Mouse (Mus musculus) lung, postnatal 14 days (tissue): ENCODE data around the gene Ccdc103.

ENCODE experiments used
- DNase-seq: peaks from one replicate; pipeline ENCODE4 v3.0.0; 2021

Ccdc103 gene

DNA sequence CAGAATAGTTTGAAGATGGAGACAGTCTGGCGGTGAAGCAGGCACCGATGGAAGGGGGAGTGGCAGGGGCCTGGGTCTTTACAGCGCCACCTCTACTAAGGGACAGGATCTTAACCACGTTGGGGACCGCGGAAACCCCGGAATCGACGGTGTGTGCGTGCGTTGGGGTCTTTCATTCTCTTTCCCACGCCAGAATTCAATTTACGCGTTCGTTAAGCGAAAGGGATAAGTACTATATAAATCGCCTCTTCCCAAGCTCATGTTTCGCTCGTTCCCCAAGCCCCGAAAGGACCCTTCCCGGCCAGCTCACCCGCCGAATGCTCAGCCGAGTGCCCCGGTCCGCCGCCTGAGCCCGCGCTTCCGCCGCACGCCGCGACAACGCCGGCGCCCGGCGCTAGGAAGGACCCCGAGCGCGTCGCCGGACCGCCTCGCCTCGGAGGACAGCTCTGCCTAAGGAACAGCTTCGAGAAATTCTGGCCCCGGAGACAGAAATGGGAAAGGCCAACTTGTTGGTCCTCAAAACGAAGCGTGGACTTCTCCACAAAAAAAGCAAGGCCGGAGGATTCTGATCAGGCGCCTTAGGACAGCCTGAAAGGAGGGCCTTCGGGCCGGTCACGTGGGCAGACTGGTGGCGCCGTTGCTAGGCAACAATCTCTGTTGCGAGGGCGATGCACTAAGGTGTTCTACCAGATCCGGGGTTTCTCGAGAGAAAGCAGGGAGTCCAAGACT is at the start of gene Ccdc103, which contains the start of gene Eftud2:
Gene Ccdc103, plus strand, starts transcription at position 620 of the 729 bp plus-strand sequence.
Gene Eftud2, minus strand, starts transcription at position 401 of the 729 bp plus-strand sequence.
- peak; percentile 94 for DNase-seq

DNA sequence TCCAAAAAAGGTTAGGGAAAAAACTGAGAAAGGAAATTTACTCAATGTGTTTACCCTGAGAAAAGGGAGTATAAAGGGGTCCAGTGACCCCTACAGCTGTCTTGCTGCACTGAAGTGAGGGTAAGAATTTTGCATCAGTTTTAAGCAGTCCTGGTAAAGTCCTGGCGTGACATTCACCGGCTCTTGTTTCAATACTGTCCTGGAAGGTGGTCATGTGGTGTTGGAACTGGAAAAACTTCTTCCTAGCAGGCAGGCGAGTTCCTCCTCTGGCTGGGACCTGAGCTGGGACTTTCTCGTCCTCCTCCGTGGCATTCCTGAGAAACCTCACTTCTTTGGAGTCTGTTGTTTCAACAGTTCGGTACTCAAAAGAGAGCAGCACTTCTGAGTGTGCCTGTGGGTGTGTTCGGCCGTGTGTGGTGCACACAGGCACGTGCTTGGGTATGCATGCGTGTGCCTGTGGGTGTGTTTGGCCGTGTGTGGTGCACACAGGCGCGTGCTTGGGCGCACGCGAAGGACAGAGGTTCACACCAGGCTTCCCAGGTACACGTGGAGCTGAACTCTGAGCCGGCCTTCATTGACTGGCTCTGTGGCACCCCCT is 48.2 kb upstream of the Ccdc103 start:
- DNase-seq: no peak

DNA sequence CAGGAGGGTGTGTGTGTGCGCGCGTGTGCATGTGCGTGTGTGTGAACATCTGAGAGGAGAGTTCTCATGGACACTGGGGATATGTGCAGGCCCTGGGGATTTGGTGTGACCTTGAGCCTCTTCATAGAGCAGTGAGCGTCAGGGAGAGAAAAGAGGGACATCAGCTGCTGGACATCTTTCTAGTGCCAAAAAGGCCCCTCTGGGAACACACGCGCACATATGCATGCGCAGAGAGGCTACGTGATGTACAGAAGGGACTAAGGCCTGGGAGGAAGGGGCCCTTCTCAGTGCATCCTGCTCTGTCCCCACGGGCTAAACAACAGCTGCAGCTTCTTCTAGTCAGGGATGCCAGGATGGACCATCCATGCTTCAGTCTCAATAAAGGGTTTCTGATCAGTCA is 46.8 kb upstream of the Ccdc103 start:
- no peak for DNase-seq

DNA sequence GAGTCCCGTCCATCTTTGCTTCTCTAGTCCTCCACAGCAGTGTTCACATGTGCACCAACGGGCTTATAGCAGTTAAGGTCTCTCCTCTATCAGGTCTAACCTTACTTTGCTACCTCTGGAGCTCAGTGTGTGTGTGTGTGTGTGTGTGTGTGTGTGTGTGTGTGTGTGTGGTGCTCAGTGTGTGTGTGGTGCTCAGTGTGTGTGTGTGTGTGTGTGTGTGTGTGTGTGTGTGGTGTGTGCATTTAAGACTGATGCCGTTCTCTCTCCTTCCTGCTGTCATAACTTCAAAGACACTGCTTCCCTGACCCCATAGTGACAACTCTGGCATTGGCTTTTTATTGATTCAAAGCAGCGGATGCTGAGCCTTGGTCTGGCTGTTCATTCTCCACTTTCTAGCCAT is 45.5 kb upstream of the Ccdc103 start, which contains the start of gene Higd1b:
Gene Higd1b, plus strand, starts transcription at position 301 of the 400 bp plus-strand sequence.
- DNase-seq: no peak

DNA sequence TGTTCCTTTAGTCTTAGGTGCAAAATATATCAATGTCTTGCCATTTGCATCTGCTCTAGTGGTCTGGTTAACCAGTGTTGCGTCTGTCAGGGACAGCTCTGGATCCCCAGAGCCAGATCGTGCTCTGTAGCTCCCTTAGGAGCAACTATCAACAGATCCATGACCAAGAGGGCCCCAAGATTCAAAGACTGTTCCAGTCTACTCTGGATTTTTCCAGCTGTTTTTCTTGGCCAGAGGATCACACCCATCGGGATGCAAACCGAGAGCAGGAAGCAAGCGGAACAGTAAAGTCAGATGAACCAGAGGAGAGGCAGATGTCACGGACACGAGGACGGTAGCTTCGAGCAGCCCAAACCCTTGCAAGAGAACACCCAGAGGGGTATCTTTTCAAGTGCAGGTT is 44.9 kb upstream of the Ccdc103 start:
- no peak for DNase-seq

DNA sequence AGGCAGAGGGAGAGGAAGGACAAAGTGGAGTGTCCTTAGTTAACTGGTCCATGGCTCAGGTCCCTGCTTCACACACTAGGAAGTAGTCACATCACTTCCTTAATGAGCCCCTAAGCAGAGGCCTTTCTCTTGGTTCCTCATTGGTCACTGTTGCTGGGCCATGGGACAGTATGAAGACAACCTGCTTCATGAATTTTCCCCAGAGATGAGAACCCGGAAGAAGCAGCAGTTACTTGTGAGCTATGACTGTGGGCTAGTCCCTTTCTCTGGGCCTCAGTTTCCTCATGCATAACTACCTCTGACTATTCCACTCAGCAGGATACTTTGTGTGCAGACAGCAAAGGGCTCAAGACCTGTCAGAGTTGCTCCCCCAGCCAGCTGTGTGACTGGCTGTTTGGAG is 43.6 kb upstream of the Ccdc103 start:
- no peak for DNase-seq

DNA sequence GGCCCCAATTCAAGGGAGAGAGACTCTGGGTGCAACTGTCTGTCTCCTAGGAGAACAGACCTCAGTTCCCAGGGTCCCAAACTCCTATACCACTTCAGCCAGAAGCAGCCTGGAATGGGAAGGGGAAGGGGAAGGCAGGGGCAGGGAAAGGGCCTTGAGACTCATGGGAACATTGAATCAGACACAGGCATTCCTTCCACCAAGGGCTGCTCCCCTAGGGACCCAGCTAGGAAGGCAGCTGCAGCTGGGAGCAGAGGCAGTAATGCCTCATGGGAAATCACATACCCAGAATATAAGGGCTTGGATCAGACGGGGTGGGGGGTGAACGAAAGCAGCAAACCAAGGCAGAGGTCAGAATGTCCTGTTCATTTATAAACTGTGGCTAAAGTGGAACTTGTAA is 42.9 kb upstream of the Ccdc103 start:
- DNase-seq: no peak

DNA sequence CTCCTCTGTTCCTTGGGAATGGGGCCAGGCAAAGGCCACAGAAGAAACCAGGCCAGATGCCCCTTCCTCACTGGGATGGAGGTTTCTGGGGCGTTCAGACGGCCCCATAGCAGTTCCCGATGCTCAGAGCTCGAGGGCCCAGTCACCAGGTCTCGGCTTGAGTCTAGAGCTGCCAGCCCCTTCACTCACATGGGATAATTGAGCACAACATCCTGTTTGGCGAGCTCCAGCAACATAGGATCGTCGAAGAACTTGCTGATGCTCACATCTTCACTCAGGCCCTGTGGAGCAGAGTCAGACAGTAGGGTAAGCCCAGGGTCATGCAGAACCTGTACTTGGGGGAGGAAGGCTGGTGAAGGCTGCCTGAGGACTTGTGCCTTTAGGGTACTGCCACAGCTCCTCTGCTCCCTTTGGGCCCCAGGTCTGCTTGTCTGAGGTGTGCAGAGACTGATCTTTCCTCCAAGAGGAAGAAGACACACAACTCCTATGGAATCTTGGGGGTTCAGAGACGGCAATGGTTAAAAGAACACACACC is 42.3 kb upstream of the Ccdc103 start:
- no peak for DNase-seq

DNA sequence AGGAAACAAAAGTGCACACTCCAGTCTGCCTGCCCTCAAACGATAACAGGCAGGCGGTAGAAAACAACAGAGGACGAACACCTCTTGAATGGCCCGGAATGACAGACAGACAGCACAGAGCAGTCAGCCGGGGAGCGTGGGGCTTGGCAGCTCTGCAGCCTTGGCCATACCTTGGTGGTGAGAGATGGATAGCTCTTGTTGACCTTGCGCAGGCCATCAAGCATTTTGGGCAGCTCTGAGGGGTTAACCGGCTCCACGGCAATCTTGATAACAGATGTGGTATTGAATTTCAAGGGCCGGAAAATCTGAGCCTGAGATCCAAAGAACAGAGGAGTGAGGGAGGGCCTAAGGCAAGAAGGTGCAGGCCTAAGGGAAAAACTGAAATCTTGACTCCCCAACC is 35.1 kb upstream of the Ccdc103 start:
- no peak for DNase-seq

DNA sequence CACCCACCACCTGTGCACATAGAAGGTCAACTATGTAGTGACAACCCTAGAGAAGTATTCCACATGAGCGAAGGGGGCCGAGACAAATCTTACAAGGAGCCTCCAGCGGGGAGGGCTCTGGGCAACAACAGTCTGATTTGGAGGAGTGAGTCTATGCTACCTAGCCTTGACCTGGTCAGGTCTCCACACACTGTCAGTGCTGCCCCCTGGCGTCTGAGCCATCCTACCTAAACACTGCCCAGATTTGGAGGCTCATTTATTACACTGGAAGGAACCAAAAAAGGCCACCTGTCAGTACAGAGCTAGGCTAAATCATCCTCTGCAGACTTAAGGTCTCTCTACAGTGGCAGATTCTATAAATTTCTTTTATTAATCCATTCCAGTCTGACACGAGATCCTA is 29.1 kb upstream of the Ccdc103 start:
- peak; percentile 83 for DNase-seq

DNA sequence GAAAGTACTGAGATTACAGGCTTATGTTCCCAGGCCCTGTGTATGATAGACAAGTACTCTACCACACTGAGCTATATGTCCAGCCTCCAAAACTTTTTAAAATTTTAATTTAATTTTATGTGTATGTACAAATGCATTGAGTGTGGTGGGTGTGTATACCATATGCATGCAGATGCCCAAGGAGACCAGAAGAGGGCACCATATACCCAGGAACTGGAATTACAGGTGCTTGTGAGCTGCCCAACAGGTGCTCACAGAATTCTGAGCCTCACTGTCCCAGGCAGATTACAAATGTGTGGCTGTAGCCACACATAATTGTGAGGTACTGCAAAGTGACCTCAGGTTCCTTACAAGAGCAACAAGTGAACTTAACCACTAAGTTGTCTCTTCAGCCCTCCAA is 27.2 kb upstream of the Ccdc103 start:
- no peak for DNase-seq

DNA sequence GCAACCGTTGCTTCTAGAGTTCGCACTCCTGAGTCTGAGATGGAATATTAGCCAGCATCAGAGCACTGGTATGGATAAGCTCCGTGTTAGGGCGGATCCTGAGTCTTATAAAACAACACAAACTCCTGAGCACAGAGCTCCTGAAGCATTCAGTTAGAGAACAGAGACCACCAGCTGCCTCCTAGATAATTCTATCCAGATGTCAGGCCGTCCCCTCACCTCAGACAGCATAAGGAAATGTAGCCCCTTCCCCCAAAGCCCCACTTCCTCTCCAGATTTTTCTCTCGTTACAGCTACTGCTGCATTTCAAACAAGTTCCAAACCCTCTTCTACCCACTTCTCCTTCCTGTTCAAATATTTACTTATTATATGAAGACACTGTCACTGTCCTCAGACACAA is 25.1 kb upstream of the Ccdc103 start:
- DNase-seq: no peak

DNA sequence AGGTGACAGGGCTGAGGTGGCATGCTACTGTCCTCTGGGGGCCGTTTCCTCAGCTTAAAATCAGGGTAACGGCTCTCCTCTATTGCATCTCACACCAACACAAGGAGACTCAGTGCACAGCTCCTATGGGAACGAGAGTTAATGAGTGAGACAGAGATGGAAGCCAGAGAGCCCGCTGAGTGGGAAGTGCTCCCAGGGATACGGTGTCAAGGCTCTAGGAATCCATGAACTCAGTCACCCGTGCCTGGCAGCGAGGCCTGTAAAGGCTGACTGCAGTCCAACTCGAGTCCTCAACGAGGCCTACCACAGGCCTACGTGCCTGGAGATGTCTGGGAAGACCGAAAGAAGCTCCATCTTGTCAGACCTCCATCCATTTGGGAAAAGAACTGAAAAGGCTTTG is 22.1 kb upstream of the Ccdc103 start:
- no peak for DNase-seq

DNA sequence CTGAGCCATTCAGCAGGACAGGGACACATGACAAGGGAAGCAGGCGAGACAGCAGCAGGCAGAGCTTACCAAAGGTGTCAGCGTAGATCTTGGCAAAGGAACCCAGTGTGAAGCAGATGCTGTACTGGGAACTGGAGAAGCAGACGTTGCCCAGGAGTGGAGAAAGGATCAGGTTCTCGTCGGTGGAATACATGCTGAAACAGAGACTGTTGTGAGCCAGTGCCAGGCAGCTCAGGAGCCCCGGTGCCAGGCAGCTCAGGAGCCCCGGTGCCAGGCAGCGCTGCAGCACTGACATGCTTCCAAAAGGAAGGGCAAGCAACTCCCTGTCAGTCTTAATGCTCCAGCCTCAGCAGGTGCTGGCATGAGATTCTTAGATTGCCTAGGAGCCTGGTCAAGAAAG is 21.1 kb upstream of the Ccdc103 start:
- no peak for DNase-seq

DNA sequence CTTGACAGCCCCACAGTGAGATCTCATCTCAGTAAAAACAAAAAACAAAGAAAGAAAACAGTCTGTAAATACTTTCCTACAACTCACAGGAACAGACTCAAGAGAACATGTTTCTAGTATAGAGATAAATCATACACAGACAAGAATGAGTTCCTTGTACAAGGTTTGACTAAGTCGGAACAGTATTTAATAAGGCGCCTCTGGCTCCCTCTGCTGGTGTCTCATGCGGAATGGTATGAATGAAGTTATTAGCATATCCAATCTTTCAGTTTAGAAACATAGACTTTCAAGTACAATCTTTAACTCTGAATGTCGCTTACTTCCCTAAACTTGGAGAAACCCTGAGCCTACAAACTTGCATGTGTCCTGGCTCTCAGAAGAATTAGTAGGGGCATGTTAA is 16.7 kb upstream of the Ccdc103 start:
- DNase-seq: peak; percentile 83

DNA sequence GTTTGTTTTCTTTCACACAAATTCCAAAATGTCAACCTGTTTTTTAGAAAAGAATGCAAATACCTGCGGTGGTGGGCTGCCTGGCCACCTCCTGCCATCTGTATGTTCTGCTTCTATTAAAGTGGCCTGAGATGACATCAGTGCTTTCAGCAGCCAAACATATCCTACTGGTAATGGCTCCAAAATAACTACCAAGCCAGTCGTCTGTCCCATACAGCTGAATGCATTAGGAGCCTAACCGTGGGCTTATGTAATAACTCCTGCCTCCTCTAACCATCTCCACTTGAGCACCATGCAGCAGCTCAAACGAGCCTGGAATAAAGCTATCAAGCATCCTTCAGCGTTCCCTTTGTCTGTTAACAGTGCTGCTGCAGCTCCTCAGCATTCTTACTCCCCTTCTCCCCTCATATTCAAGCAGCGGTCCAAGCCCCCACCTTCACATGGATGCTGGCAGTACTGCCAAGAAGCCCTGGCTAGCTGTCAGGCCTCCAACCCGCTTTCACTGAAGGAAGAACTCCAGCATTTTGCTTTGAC is 6.1 kb upstream of the Ccdc103 start:
- DNase-seq: no peak

DNA sequence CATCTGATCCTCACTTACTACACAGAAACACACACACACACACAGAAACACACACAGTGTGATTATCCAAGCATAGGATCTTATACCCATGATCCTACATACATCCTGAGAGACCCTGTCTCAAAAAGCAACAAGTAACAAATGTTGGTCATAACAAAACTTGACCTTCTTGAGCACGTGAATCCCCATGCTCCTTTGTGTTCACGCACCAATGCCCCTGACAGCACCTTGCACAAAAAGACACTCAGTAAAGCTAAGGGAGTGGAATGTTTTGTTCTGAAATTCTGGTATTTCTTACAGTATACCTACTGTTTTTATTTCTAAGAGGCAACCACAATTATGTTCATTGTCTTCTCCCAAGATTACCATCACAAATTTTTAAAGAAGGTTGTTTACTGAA is 1.4 kb upstream of the Ccdc103 start:
- DNase-seq: no peak

DNA sequence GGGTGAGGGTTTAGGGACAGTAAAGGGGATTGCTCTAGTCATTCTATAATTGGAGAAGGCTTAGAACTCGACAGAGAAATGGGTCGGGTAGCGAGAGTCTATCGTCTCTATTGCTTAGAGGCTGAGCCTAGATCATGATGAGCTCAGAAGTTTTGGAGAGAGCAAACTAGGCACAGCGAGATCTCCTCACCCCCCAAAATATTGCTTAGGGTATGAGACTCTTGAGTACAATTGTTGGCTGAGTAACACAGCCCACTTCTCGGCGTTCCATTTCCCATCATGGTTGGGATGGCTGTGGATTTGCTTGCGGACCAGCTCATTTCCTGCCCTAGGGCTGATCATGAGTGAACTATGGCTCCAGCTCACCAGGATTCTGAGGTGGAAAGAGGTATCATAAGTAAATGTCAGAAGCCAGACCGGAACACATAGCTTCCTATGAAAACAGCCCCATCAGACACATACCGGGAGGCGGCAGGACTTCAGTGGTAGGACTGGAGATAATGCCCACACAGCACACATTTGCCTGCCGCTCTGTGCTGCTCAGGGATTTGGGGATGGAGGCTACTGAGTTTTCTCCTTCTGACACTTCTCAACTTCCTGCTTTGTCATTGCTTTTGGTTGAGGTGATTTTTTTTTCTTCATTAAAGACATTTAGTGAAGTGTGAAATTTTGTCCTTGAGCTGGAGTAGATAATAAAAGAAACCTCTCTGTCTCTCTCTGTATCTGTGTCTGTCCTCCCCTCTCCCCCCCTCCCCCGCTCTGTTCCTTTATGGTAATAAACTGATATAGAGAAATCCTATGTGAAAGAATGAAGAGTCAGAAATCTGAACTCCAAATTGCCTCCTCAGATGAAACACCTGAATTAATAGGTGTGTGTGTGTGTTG is 552 bp downstream of the Ccdc103 start:
- DNase-seq: no peak

DNA sequence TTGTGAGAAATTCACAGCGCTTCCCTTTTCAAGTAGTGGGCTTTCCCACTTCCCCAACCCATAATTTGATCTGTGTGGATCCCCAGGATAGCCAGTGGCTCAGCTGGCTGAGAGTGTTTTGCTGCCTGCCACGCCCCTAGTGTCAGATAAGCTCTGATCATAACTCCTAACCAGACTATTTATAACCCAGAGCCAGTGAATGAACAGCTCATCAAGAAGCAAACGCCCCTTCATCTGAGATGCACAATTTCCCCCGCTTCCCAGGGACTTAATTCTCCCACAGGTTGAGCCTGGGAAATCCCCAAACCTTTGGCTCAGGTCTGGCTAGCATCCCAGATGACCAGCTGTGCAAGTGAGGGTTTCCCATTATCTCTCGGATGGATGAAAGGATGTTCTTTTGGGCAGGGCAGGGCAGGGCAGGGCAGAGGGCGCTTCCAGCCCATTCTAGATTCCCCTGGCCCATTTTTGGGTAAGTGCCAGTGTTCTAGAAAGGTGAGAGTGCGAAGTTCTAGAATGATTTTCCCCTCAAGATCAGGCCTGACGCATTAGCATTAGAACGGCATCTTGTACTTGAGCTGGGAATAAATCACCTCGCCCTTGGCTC is 3.7 kb downstream of the Ccdc103 start, which contains the start of gene Fam187a:
Gene Fam187a, plus strand, starts transcription at position 554 of the 604 bp plus-strand sequence.
- no peak for DNase-seq

DNA sequence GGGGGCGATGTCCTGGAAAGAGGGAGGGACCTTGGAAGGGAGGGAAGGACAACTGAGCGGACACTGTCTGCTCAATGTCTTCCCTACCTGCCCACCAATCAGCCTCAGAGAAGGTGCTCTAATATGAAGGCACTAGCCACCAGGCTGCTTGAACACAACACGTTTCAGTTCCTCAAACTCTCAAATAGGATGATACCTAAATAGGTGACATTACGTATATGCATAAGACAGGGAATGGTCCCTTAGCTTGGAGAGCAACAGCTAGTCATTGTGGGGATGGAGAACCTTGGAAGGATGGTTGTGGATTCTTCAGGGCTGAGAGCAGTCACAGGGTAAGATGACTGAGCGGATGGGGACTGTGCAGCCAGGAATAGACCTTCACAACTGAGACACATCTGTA is 6.4 kb downstream of the Ccdc103 start:
- DNase-seq: no peak

DNA sequence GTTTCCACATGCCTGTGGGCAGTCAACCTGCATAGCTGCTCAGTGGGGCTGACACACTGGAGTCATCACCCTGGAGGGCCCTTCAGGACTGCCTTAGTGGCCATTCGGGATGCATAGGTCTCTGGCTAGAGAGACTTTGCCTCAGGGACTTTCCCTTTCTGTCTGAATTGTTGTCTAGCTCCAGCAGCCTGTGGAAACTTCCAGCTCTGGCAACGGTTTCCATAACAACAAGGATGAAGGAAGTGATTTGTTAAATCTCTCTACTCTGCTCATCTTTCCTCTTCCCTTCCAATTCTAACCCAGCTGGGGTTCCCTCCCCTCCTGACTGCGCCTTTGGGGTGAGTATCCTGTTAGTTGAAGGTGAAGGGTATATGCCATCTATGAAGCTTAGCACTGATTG is 7.1 kb downstream of the Ccdc103 start:
- no peak for DNase-seq

DNA sequence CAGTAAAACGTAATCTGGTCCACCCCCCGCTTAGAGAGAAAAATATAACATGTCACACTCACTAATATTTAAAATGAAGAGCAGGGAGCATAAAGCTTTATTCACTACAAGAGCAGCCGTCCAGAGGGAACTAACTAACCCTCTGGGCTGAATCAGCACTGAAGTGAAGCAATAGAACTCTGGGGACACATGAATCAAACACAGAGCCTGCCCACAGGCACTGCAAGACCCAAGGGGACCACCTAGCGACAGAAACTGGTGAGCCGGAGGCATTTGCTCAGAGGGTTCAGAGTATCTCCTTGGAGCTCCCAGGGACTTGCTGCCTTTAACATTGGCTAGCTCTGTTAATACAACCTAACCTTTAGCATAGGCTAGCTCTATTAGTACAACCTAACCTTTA is 9.1 kb downstream of the Ccdc103 start:
- no peak for DNase-seq
